Mouse (Mus musculus) intestine, embryonic 16.5 days (tissue): Measurements from ENCODE around the gene Spsb4. TPM values are rescaled to one million over a fixed set of nuclear protein-coding genes. Genes with fewer than 3 reads are reported as not detected.
"Not testable (repeated sequence)": the region's sequence is repeated elsewhere in the genome, so short reads cannot be mapped to it uniquely, and the experiment has no call there.

Source experiments
- ATAC-seq: fragments of 200-750 bp; cut with Nextera tagmentation; 2 replicates; pipeline ENCODE4 v1.8.0; 2017; ENCODE audit warnings: moderate TSS enrichment, moderate library complexity
- H3K27ac ChIP-seq: fragments of 300-500 bp; sonication (generic); 2 replicates; pipeline ENCODE4 v1.5.1; 2014; ENCODE audit warnings: mild to moderate bottlenecking, low read length
- H3K27me3 ChIP-seq: fragments of 300-500 bp; sonication (generic); replicated peaks from 2 replicates; pipeline ENCODE4 v1.6.1; 2014; ENCODE audit warnings: low read length, control low read depth, mixed read lengths; ENCODE audit not compliant: control insufficient read depth, insufficient read depth
- H3K36me3 ChIP-seq: fragments of 300-500 bp; sonication (generic); 2 replicates; pipeline ENCODE4 v1.6.1; 2014; ENCODE audit warnings: low read length, control low read depth; ENCODE audit not compliant: control insufficient read depth, insufficient read depth
- H3K4me1 ChIP-seq: fragments of 300-500 bp; sonication (generic); 2 replicates; pipeline ENCODE4 v1.6.1; 2014; ENCODE audit warnings: low read length, control low read depth, mixed read lengths; ENCODE audit not compliant: control insufficient read depth, insufficient read depth
- H3K4me2 ChIP-seq: fragments of 300-500 bp; sonication (generic); 2 replicates; pipeline ENCODE4 v1.6.1; 2014; ENCODE audit warnings: low read depth, low read length, control low read depth
- H3K4me3 ChIP-seq: fragments of 300-500 bp; sonication (generic); 2 replicates; pipeline ENCODE4 v1.5.1; 2014; ENCODE audit warnings: mild to moderate bottlenecking, low read length
- H3K9ac ChIP-seq: fragments of 300-500 bp; sonication (generic); 2 replicates; pipeline ENCODE4 v1.6.1; 2014; ENCODE audit warnings: low read depth, low read length
- H3K9me3 ChIP-seq: fragments of 300-500 bp; sonication (generic); 2 replicates; pipeline ENCODE4 v1.6.1; 2016; ENCODE audit warnings: low read length, control low read depth; ENCODE audit not compliant: control insufficient read depth
- WGBS: fragments of 180-500 bp; shearing (Covaris S2); extraction: QIAGEN DNeasy Blood & Tissue Kit; methylation state at CpG from one replicate; pipeline ENCODE4 v1.1.7; 2014; 5-methylcytosine and 5-hydroxymethylcytosine counted together
- polyA plus RNA-seq: library from polyadenylated mRNA; unstranded; fragments of >200 nt; fragmentation: Nextera tagmentation; extraction: Ambion mirVana; gene quantifications from 2 replicates; pipeline ENCODE4 v1.2.1, GENCODE M21; 2015

Spsb4 gene
- polyA plus RNA-seq, 1 experiment from 2014 or later = 28.7 TPM

DNA sequence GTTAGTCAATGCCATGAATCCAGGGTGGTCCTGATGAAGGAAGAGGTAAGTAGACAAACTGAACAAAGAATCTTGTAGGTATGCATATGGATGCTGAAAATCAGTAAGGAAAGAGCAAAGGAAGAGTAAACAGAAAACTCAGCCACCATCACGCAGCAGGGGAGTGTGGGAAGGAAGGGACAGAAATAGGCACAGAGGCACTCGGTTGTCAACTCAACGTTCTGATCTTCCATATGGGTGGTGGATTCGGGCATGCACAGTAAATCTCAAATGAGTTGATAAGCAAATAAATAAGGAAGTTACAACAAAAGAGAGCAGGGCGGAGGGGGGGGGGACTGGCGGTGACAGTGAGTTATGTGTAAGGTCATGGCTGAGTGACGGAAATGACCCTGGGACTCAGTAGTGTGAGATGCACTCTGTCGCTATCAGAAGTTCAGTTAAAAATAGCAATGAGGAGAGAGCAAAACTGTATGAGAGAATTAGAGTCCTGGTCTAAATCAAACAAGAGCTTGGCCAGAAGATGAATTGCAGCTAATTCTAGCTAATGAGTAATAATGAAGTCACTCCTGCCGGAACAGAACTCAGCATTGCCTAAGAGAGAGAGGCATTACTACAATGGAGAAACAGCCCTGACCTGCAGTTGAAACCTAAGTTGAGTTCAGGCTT lies 66.2 kb downstream of the Spsb4 start:
- no peak overlapping the region for H3K9ac ChIP-seq
- H3K4me2 ChIP-seq = 0 out of 2 replicates have a peak overlapping the region, but pooled peaks have one; percentile 9
- no peaks in the 10 kb centered on the region for H3K9me3 ChIP-seq
- no peaks in the 10 kb centered on the region for H3K36me3 ChIP-seq
- H3K4me1 ChIP-seq = peaks cover 14% of the 10 kb centered on the region
- no peaks in the 10 kb centered on the region for H3K27me3 ChIP-seq
- peak overlapping the region; percentile 48; the same call in 1 of the 2 replicates for H3K27ac ChIP-seq
- no peak overlapping the region for H3K4me3 ChIP-seq
- peak; percentile 80 for ATAC-seq
- WGBS = 43% methylated on average over 9 of the region's 9 CpGs

- 74% methylated on average over 9 of the region's 9 CpGs for WGBS
- H3K4me1 ChIP-seq = peaks cover 9% of the 10 kb centered on the region
- H3K27ac ChIP-seq = no peak overlapping the region
- no peaks in the 10 kb centered on the region for H3K36me3 ChIP-seq
- no peak overlapping the region for H3K4me3 ChIP-seq
- no peak overlapping the region for H3K9ac ChIP-seq
- H3K27me3 ChIP-seq = no peaks in the 10 kb centered on the region
- ATAC-seq = no peak
- H3K4me2 ChIP-seq = no peak overlapping the region
- H3K9me3 ChIP-seq = no peaks in the 10 kb centered on the region
Measured at GRCm38 (mm10) chr9:96949551-96949950, 69.1 kb downstream of the Spsb4 start.

DNA sequence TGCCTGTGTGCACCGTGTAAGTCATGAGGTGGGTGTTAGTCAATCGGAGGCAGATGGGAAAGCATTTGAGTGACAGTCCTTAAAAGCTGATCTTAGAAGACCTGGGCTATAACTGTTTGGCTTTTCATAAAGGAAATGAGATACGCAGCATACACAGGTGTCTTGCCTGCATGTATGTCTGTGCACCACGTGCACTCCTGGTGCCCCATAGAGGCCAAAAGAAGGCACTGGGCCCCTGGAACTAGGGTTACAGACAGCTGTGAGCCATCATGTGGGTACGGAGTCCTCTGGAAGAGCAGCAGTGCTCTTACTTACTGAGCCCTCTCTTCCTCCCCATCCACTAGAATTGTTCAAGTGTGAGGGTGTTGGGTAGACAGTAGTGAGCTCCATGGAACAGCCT lies 70.1 kb downstream of the Spsb4 start:
- no peak overlapping the region for H3K4me3 ChIP-seq
- 83% methylated on average over 5 of the region's 5 CpGs for WGBS
- no peak overlapping the region for H3K27ac ChIP-seq
- H3K4me1 ChIP-seq = peaks cover 9% of the 10 kb centered on the region
- no peaks in the 10 kb centered on the region for H3K9me3 ChIP-seq
- ATAC-seq = no peak
- no peak overlapping the region for H3K9ac ChIP-seq
- no peaks in the 10 kb centered on the region for H3K27me3 ChIP-seq
- H3K4me2 ChIP-seq = no peak overlapping the region
- H3K36me3 ChIP-seq = no peaks in the 10 kb centered on the region

DNA sequence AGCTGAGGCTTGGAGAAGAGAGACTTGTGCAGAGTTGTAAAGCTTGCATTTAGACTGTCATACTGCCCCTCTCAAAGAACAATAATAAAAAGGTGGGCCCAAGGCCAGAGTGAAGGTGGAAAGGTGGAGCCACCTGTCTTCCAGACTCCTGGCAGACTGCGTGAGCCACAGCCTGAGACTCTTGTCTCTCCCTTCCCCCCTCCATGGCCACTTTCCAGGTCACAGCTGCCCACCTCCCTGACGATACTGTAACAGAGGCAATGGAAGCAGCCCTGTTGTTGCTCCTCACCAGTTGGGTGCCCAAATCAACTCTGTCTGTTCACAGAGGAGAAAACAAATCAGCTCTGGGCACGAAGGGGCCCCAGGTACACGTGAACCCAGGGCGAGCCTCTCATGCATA lies 71.5 kb downstream of the Spsb4 start:
- no peak for ATAC-seq

DNA sequence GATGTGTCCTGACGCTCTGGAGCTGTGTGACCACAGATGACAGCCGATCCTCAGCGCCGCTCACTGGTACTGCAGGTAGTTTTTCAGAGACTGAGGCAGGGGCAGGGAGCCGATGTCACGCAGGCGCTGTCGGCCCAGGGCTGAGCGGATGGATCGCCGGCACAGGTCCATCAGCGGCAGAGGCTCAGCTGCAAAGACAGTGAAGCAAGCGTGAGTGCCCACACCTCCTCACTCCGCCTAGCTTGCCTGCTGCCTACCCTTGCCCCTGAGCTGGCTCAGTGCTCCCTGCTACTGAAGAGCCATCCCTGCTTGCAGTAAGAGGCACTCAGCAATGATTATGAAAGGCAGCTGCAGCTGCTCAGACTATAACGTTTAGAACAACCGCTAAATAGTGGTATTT lies 74.1 kb downstream of the Spsb4 start:
- H3K4me1 ChIP-seq = peaks cover 4% of the 10 kb centered on the region
- no peak overlapping the region for H3K4me3 ChIP-seq
- 72% methylated on average over 16 of the region's 16 CpGs for WGBS
- no peak for ATAC-seq
- H3K36me3 ChIP-seq = peaks cover 5% of the 10 kb centered on the region
- H3K4me2 ChIP-seq = no peak overlapping the region
- H3K9me3 ChIP-seq = no peaks in the 10 kb centered on the region
- no peaks in the 10 kb centered on the region for H3K27me3 ChIP-seq
- H3K27ac ChIP-seq = no peak overlapping the region
- H3K9ac ChIP-seq = no peak overlapping the region

More for the DNA sequence above, 71.5 kb downstream of the Spsb4 start:
- Histone ChIP-seq H3K4me2 (no peak overlapping the region), H3K27me3 (no peaks in the 10 kb centered on the region), H3K27ac (no peak overlapping the region), H3K4me3 (no peak overlapping the region), H3K36me3 (no peaks in the 10 kb centered on the region), H3K9ac (no peak overlapping the region), H3K4me1 (peaks cover 7% of the 10 kb centered on the region), H3K9me3 (no peaks in the 10 kb centered on the region)
- WGBS = 65% methylated on average over 5 of the region's 5 CpGs

GRCm38 (mm10) chr9:96942975-96943374 lies 75.7 kb downstream of the Spsb4 start:
- Histone ChIP-seq H3K4me1 (peaks cover 4% of the 10 kb centered on the region), H3K4me3 (no peak overlapping the region), H3K9ac (no peak overlapping the region), H3K36me3 (peaks cover 5% of the 10 kb centered on the region), H3K27me3 (no peaks in the 10 kb centered on the region), H3K9me3 (no peaks in the 10 kb centered on the region), H3K27ac (no peak overlapping the region), H3K4me2 (no peak overlapping the region)
- ATAC-seq = no peak
- WGBS = 77% methylated on average over 3 of the region's 3 CpGs

- Histone ChIP-seq H3K27me3 (no peaks in the 10 kb centered on the region), H3K9ac (no peak overlapping the region), H3K4me2 (no peak overlapping the region), H3K36me3 (peaks cover 5% of the 10 kb centered on the region), H3K4me3 (no peak overlapping the region), H3K27ac (no peak overlapping the region), H3K4me1 (no peaks in the 10 kb centered on the region), H3K9me3 (no peaks in the 10 kb centered on the region)
- 76% methylated on average over 5 of the region's 5 CpGs for WGBS
- no peak for ATAC-seq
Measured at GRCm38 (mm10) chr9:96938887-96939286, 79.8 kb downstream of the Spsb4 start.

DNA sequence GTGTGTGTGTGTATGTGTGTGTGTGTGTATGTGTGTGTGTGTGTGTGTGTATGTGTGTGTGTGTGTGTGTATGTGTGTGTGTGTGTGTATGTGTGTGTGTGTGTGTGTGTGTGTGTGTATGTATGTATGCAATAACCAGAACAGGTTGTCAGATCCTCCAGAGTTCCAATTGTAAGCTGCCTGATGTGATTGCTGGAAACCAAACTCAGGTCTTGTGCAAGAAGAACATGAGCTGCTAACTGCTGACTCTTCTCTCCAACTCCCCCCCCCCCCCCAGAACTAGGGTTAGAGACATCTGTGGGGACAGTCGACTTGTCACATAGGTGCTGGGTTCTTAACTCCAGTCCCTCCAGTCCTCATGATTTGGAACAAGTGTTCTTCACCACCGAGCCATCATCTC lies 82.2 kb downstream of the Spsb4 start:
- not testable (repeated sequence) for H3K9me3 ChIP-seq, ATAC-seq, H3K4me2 ChIP-seq, H3K36me3 ChIP-seq, H3K4me3 ChIP-seq, H3K9ac ChIP-seq, H3K27me3 ChIP-seq, H3K27ac ChIP-seq, H3K4me1 ChIP-seq
- 93% methylated on average over 2 of the region's 2 CpGs for WGBS

DNA sequence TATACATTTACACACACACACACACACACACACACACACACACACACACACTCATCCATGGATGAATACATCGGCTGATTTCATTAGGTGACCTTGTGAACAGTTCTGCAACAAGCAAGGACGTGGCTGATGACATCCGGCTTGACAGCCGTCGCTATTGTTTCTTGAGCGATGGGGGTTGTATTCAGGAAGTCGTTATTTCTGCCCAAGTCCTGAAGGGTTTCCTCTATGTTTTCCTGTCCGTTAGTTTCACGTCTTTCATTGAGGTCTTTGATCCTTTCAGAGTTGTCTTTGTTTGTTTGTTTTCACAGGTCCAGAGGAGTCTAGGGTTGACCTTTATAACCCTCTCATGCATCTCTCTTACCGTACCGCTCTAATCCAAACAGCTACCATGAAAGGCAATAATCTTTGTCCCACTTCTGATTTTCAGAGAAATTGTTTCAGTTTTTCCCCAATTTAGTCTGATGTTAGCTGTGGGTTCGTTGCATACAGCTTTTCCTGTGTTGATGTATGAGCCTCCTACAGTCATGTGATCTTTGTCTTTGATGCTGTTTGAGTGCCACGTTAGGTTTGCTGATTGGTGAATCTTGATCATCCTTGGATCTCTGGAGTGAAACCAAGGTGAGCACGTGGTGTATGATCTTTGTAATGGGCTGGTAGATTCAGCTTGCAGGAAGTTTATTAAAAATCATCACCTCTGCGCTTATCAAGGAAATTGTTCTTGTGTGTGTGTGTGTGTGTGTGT lies 82.9 kb downstream of the Spsb4 start:
- 64% methylated on average over 15 of the region's 15 CpGs for WGBS
- H3K4me2 ChIP-seq = no peak overlapping the region

More for the DNA sequence above, 82.9 kb downstream of the Spsb4 start:
- ATAC-seq = no peak
- H3K27ac ChIP-seq = no peak overlapping the region
- no peaks in the 10 kb centered on the region for H3K4me1 ChIP-seq
- H3K9ac ChIP-seq = no peak overlapping the region
- H3K4me3 ChIP-seq = no peak overlapping the region
- no peaks in the 10 kb centered on the region for H3K27me3 ChIP-seq
- peaks cover 1% of the 10 kb centered on the region for H3K36me3 ChIP-seq
- H3K9me3 ChIP-seq = no peaks in the 10 kb centered on the region
